Mouse (Mus musculus) liver (tissue): ENCODE data around the gene Glipr1l2.
"Not testable (repeated sequence)": the region's sequence is repeated elsewhere in the genome, so short reads cannot be mapped to it uniquely, and the experiment has no call there.

Source experiments
- DNase-seq: peaks from one replicate; pipeline ENCODE4 v3.0.0-alpha.2; 2020; ENCODE audit warnings: mixed read lengths

Glipr1l2 gene

DNA sequence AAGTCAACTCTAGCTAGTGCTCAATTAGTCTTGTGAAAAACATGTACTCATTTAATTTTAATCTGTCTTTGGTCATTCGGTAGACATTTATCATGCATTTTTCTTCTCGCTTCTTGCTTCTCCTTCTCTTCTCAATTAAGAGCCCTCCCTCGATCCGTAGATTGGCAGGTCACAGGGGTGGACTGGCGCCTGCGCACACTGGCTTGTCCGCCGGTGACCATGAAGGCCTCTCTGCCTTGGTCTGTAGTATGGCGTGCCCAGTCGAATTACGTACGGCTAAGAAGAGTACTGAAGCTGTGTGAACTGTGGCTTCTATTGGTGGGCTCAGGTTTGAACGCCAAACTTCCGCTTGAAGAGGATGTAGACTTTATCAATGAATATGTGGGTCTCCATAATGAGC is at the start of gene Glipr1l2:
Glipr1l2 (plus strand) TSS at position 198 of the 400 bp plus-strand sequence.
- no peak for DNase-seq

DNA sequence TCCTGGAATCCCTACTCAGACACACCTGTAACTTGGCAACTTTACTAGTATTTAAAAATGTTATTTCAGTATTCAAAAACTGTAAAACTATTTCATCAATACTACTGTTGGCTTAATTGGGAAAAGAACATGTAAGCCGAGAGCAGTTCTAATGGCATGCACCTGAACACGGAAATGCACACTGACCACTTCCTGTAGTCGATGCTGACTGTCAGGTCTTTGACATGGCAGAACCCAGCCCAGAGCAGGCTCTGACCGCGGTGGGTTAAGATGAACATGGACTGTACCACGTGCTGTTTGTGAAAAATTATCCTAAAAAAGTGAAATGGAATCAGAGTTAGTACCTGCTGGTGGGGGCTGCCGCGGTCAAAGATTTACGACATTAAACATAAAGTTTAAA is 39.6 kb upstream of the Glipr1l2 start:
- not testable (repeated sequence) for DNase-seq

DNA sequence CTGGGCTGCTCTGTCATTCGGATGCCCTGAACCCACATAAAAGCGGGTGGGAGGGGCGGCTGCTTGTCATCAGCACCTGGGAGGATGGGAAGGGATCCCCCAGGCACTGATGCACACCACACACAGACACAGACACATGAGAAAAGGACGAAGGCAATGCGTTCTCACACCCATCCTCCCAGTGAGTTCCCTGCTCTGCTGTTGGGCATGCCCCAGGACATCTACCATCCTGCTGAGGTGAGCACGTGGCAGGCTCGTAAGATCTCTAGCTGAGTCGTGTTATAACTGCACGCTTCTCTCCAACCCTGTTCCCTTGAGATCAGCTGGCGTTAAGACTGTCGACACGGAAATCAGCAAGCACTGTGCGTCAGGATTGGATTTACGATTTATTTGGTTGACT is 38.9 kb upstream of the Glipr1l2 start:
- DNase-seq = not testable (repeated sequence)

DNA sequence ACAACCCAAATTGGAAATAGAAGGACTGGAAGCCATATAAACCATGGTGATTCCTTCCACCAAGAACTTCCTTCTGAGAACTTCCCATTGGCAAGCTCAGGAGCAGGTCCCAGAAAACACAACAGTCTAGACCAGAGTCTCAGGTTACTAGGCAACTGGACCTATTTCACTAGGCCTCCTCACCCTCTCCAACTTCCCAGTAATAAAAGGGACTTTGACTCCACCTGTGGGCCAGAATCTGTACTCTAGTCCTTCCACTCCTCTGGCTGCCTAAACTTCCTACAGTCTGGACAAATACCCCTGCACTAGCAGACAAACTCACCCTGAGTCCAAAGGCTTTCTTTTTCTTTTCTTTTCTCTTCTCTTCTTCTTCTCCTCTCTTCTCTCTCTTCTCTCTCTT is 31.9 kb upstream of the Glipr1l2 start:
- DNase-seq = no peak

DNA sequence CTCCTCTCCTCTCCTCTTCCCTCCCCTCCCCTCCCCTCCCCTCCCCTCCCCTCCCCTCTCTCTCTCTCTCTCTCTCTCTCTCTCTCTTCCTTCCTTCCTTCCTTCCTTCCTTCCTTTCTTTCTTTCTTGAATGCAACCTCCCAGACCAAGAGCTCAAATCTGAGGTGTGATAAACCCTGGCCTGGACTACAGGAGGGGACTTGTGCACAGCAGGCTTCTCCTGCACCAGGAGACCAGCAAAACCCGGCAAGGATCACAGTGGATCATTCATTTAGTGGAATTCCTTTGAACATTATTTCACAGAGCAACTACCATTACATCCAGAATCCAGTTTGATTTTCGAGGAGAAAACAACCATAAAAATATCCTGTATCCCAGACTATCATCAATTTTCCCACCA is 31.2 kb upstream of the Glipr1l2 start:
- not testable (repeated sequence) for DNase-seq

DNA sequence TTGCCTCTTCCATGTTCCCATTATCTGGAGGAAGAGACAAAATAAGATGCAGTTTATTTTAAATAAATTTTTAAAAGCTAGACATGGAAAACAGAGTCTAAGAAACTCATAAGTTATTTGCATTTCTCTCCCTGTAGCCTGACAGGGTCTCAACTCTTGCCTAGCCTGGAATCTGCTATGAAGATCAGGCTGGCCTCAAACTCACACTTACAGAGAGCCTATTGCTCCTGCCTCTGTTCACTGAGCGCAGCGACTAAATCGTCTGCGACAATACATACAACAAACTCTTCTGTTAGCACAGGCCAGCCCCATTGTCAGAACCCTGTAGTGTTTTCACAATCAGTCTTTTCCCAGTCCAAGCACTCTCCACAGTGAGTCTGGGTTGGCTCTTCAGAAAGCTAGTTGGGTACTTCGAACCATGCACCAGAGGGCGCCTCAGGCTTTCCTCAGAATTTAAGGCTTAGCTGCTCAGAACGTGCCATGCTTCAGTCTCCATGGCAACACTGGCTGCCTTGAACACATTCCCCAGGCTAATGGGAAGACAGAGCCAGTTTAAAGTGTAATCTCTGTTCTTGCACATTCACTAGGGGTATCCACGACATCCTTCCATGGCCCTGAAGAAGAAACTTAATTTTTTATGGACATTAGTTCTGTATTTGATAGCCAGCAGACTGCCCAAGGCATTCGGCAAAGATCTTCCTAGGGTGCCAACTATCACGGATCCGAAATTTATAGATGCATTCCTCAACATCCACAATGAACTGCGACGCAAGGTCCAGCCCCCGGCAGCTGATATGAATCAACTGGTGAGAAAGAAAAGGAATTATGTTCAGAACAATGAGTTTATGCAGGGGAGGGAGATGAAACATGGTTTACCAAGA is 23.2 kb upstream of the Glipr1l2 start, which contains the start of gene Glipr1l1:
Glipr1l1 (plus strand) TSS at position 488 of the 881 bp plus-strand sequence.
- peak; percentile 34 for DNase-seq

DNA sequence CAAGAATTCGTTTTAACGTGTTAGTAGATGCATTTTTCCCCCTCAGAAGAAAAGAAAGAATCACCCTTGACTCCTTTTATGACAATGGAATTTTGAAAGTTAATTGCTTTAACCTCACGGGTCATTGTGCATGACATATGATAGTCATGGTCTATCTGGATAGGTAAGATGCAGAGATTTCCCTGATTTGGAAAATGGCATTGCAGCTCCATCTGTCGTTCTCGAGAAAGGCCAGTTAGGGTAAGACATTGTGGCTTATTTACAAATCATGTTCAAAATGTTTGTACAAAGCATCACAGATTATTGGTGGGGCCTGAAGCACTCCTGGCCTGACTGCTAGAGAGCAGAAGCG is 22.6 kb upstream of the Glipr1l2 start:
- DNase-seq = not testable (repeated sequence)

DNA sequence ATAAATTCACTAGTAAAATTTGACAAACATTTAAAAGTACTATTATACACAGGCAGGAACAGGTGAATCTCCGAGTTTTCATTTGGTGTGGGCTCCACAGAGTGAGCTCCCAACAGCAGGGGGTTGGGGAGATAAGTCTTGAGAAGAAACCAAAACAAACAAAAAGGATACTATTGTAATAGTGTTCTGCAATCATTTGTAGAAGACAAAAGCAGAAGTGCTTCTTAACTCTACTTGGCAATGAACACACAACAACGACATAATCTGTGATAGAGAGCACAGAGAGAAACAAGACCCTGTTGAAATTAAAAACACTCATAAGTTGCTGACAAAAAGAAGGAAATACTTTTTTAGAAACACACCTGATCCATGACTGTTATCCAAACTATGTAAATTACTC is 3.1 kb upstream of the Glipr1l2 start:
- DNase-seq = no peak

DNA sequence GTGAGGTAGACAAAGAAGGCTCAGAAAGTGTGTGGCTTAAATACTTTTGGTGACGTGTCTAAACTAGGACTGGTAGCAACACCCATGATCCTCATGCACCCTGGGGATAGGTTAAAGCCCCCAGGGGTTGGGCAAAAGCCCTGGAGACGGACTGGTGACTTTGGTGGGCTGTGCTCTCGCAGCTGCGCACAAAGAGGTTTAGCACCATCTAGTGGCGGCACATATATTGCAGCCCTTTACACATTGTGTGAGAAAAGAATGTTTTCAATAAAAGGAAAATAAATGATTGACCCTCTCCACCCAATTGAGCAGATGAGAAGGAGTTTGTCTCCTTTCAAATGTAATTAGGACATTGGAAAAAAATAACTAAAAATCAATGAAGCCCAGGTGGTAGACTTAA is 22.6 kb downstream of the Glipr1l2 start:
- peak; percentile 36 for DNase-seq

DNA sequence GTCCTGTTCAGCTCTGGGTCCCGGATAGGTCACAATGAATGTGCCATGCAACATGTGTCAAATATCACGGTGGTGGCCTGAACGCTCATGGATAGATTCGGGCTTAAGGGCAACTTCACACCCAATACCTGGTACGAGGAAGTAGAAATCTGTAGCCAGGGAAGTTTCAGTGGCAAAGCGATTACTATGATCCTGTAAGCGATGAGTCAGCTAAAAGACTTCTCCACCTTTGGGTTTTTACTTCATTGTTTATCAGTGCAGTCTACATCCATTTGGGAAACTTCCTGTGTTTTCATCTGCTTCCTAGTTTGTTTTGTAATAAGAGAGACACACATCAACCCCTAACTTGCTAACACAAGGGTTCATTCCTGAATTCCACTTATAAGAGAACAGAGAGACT is 27.2 kb downstream of the Glipr1l2 start:
- DNase-seq = no peak

DNA sequence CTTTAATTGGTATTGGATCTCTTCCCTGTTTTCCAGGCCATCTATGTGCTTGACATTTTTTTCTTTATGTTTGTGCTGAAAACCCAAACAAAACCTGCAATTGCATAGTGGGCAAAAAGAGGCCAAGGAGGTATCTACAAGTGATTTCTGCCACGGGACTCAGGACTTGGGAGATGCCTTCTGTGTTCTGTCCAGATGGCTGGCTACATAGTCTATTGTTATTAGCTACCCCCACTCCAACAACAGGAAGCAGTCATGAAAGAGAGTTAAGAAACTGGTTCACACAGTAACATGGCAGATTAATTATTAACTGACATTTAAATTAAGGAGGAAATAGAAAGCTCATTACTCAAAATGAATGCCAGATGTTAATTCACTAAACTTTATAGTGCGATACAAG is 41.9 kb downstream of the Glipr1l2 start:
- DNase-seq = not testable (repeated sequence)

DNA sequence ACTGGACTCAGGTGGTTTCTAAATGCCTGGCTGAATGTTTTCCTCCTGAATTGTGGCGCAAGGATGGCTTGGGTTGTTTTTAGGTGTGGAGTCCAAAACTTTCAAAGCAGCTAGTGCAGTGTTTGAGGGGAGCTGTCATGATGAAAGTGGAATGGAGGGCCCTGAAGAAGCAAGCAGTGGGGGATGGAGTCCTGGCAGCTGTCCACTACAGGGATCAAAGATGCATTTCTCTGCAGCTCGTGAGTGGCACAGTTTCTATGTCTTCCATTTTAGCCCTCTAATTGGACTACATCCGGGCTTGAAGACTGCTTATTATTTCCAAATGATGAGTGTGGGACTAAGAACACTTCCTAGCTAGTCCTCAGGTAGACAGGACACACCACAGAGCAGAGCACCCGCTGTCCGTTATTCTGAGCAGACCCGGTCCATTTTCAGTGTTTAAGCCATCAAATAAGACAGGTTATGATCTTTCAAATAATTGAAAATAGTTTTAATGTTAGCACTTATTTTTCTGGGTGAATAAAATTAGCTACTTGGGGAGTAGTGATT is 44.6 kb downstream of the Glipr1l2 start:
- not testable (repeated sequence) for DNase-seq

DNA sequence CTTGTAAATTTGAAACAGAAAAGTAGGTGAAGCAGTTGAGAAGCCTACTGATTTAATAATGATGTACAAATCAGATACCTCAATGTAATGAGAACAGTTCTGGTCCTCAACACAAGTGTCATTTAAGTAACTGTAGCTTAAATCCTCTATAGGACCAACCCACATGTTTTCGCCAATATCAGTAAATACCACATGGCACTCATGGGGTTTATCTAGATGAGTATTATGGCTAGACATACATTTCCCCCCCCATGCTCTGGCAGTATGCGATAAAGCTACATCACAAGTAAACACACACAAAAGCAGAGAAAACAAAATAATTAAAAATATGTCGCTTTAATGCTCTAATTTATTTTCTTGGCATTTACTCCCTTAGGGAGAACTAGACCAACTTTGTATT is 49.0 kb downstream of the Glipr1l2 start:
- DNase-seq = no peak

DNA sequence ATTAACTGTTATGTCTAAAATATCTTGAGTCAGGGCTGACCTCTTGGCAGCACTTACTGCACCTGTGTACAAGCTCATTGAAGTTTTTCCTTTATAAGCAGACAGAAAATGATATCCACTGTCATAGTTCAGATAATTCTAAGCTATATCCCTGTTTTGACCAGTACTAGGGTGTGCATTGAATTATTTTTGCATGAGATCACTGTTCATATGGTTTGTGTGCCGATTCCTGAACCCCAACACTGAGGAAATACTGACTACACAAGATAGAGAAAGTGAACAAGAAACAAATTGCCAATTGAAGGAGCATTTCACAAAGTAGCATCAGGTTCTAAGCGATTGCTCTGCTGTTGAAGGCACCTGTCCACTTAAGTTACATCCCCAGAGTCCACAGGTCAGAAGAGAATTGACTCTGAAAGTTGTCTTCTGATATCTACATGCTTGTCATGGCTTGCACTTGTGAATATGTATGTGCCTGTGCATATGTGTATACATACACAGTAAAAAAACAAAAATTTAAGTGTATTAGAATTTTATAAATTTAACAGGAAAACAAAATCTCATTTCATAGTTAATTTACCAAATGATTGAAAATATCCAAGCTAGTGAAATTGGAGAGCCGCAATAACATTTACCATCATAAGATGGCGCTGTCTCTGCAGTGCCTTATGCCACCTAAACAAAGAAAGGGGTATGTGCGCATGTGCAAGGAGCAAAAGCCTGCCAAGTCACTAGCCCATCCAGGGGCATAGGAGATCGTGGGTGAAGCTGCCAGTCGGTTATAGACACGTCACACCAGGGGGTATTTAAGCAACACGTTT is 55.1 kb downstream of the Glipr1l2 start:
- peak; percentile 61 for DNase-seq

DNA sequence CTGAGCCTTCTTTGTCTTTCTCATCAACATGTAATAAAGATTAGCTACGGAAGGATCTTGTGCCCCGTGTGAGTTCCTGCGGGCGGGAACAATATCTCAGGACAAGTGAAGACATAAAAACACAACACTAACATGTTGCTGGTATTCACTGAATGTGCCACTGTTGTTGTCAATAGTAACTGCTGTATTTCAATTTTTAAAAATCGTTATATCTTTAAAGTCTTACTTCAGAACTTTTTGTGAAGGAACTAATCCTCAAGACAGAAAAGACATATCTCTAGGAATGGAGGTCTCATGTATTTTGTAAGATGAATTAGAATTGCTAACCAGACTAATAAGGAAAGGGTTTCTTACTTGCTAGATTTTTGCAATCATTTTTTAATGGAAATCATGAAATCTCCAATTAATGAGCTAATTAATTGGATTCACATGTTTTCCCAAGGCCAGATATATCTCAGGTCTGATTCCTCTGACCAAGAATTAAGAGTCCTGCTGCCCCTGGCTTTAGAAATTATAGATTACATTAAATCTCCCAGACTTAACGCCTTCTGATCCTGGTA is 55.8 kb downstream of the Glipr1l2 start:
- DNase-seq = no peak

DNA sequence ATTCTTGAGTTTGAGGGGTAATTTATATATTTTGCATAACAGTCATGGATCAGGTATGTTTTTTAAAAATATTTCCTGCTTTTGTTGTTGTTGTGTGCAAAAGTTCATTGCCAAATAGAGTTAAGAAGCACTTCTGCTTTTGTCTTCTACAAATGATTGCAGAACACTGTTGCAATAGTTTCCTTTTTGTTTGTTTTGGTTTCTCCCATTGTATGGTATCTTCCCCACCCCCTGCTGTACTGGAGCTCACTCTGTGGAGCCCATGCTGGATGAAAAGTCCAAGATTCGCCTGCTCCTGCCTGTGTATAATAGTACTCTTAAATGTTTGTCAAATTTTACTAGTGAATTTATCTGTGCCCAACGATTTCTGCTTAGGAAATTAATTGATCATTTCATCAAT is 56.7 kb downstream of the Glipr1l2 start:
- DNase-seq = no peak
